Mouse (Mus musculus) heart, embryonic 10.5 days (tissue): ENCODE data around the gene Secisbp2l. TPM values are rescaled to one million over a fixed set of nuclear protein-coding genes. Genes with fewer than 3 reads are reported as not detected.

Source experiments
- DNase-seq: peaks from one replicate; pipeline ENCODE4 v3.0.0-alpha.2; 2017; ENCODE audit warnings: low spot score
- H3K27ac ChIP-seq: fragments of 300-500 bp; sonication (generic); 2 replicates; pipeline ENCODE4 v1.5.1; 2016; ENCODE audit warnings: mild to moderate bottlenecking
- H3K27me3 ChIP-seq: fragments of 300-500 bp; sonication (generic); 2 replicates; pipeline ENCODE4 v1.6.1; 2016; ENCODE audit warnings: mild to moderate bottlenecking; ENCODE audit not compliant: poor library complexity, insufficient read depth, severe bottlenecking
- H3K36me3 ChIP-seq: fragments of 300-500 bp; sonication (generic); 2 replicates; pipeline ENCODE4 v1.6.1; 2016; ENCODE audit warnings: mild to moderate bottlenecking, moderate library complexity
- H3K4me1 ChIP-seq: fragments of 300-500 bp; sonication (generic); 2 replicates; pipeline ENCODE4 v1.6.1; 2016; ENCODE audit warnings: mild to moderate bottlenecking
- H3K4me3 ChIP-seq: fragments of 300-500 bp; sonication (generic); 2 replicates; pipeline ENCODE4 v1.5.1; 2016; ENCODE audit warnings: mild to moderate bottlenecking, moderate library complexity
- H3K9me3 ChIP-seq: fragments of 300-500 bp; sonication (generic); 2 replicates; pipeline ENCODE4 v1.6.1; 2016; ENCODE audit warnings: mild to moderate bottlenecking, moderate library complexity
- WGBS: fragments of 180-500 bp; shearing (Covaris S2); methylation state at CpG from one replicate; pipeline ENCODE4 v1.1.7; 2016; 5-methylcytosine and 5-hydroxymethylcytosine counted together
- polyA plus RNA-seq: library from polyadenylated mRNA; unstranded; fragments of >200 nt; fragmentation: Nextera tagmentation; extraction: Ambion mirVana; gene quantifications from 2 replicates; pipeline ENCODE4 v1.2.1, GENCODE M21; 2016

Gene Secisbp2l
- 12.6 and 15.0 TPM in 2 replicates for polyA plus RNA-seq

GRCm38 (mm10) chr2:125782719-125783109, at the start of gene Secisbp2l:
Gene Secisbp2l, minus strand, starts transcription at chr2:125782870.
- peak within 1 kb of the TSS; percentile 95 for H3K27ac ChIP-seq

GRCm38 (mm10) chr2:125829924-125830323, 47.3 kb upstream of the Secisbp2l start:
- peaks cover 57% of the 10 kb centered on the region for H3K36me3 ChIP-seq
- DNase-seq: no peak
- H3K27me3 ChIP-seq: no peaks in the 10 kb centered on the region
- no peaks in the 10 kb centered on the region for H3K9me3 ChIP-seq
- H3K27ac ChIP-seq: no peak overlapping the region
- H3K4me3 ChIP-seq: no peak overlapping the region
- no peaks in the 10 kb centered on the region for H3K4me1 ChIP-seq
- 91% methylated on average over 2 of the region's 2 CpGs for WGBS

More at GRCm38 (mm10) chr2:125782719-125783109, at the start of gene Secisbp2l:
- Histone ChIP-seq H3K4me1 (peaks cover 14% of the 10 kb centered on the region), H3K36me3 (no peaks in the 10 kb centered on the region), H3K9me3 (no peaks in the 10 kb centered on the region), H3K4me3 (peak within 1 kb of the TSS; percentile 81), H3K27me3 (no peaks in the 10 kb centered on the region)
- 1% methylated on average over 26 of the region's 28 CpGs for WGBS
- DNase-seq: peak; percentile 96

- Histone ChIP-seq H3K4me3 (no peak overlapping the region), H3K27ac (no peak overlapping the region), H3K27me3 (no peaks in the 10 kb centered on the region), H3K4me1 (no peaks in the 10 kb centered on the region), H3K9me3 (no peaks in the 10 kb centered on the region), H3K36me3 (peaks cover 38% of the 10 kb centered on the region)
- no peak for DNase-seq
- 86% methylated on average over 4 of the region's 4 CpGs for WGBS
Observed at GRCm38 (mm10) chr2:125827898-125828297, 45.2 kb upstream of the Secisbp2l start.

GRCm38 (mm10) chr2:125826201-125826600, 43.5 kb upstream of the Secisbp2l start:
- Histone ChIP-seq H3K27me3 (no peaks in the 10 kb centered on the region), H3K4me3 (no peak overlapping the region), H3K27ac (no peak overlapping the region), H3K36me3 (peaks cover 23% of the 10 kb centered on the region; the same call in 1 of the 2 replicates), H3K4me1 (no peaks in the 10 kb centered on the region), H3K9me3 (no peaks in the 10 kb centered on the region)
- 82% methylated on average over 4 of the region's 4 CpGs for WGBS
- DNase-seq: no peak

GRCm38 (mm10) chr2:125820397-125820796, 37.7 kb upstream of the Secisbp2l start:
- Histone ChIP-seq H3K4me3 (no peak overlapping the region), H3K4me1 (no peaks in the 10 kb centered on the region), H3K27ac (no peak overlapping the region), H3K36me3 (no peaks in the 10 kb centered on the region), H3K27me3 (no peaks in the 10 kb centered on the region), H3K9me3 (no peaks in the 10 kb centered on the region)
- WGBS: 87% methylated on average over 4 of the region's 4 CpGs
- DNase-seq: no peak

GRCm38 (mm10) chr2:125813972-125814595, 31.4 kb upstream of the Secisbp2l start:
- no peak for DNase-seq

GRCm38 (mm10) chr2:125811332-125811731, 28.7 kb upstream of the Secisbp2l start:
- Histone ChIP-seq H3K4me1 (no peaks in the 10 kb centered on the region), H3K27ac (no peak overlapping the region), H3K27me3 (no peaks in the 10 kb centered on the region), H3K9me3 (no peaks in the 10 kb centered on the region), H3K36me3 (no peaks in the 10 kb centered on the region), H3K4me3 (no peak overlapping the region)
- DNase-seq: no peak
- 68% methylated on average over 2 of the region's 2 CpGs for WGBS

More at GRCm38 (mm10) chr2:125813972-125814595, 31.4 kb upstream of the Secisbp2l start:
- no peaks in the 10 kb centered on the region for H3K27me3 ChIP-seq
- no peaks in the 10 kb centered on the region for H3K4me1 ChIP-seq
- 76% methylated on average over 9 of the region's 9 CpGs for WGBS
- H3K9me3 ChIP-seq: no peaks in the 10 kb centered on the region
- H3K36me3 ChIP-seq: no peaks in the 10 kb centered on the region
- H3K4me3 ChIP-seq: no peak overlapping the region
- no peak overlapping the region for H3K27ac ChIP-seq

- Histone ChIP-seq H3K4me3 (no peak overlapping the region), H3K4me1 (no peaks in the 10 kb centered on the region), H3K27me3 (no peaks in the 10 kb centered on the region), H3K9me3 (no peaks in the 10 kb centered on the region; the same call in 1 of the 2 replicates), H3K36me3 (no peaks in the 10 kb centered on the region), H3K27ac (no peak overlapping the region)
- DNase-seq: no peak
- 72% methylated on average over 7 of the region's 7 CpGs for WGBS
Observed at GRCm38 (mm10) chr2:125809551-125809950, 26.9 kb upstream of the Secisbp2l start.

- peaks cover 6% of the 10 kb centered on the region for H3K4me1 ChIP-seq
- no peak overlapping the region for H3K27ac ChIP-seq
- WGBS: 58% methylated on average over 1 of the region's 1 CpGs
- H3K36me3 ChIP-seq: no peaks in the 10 kb centered on the region
- no peaks in the 10 kb centered on the region; the same call in 1 of the 2 replicates for H3K9me3 ChIP-seq
- H3K27me3 ChIP-seq: no peaks in the 10 kb centered on the region
- H3K4me3 ChIP-seq: no peak overlapping the region
- no peak for DNase-seq
Observed at GRCm38 (mm10) chr2:125805826-125806225, 23.2 kb upstream of the Secisbp2l start.

GRCm38 (mm10) chr2:125801947-125802346, 19.3 kb upstream of the Secisbp2l start:
- Histone ChIP-seq H3K27me3 (no peaks in the 10 kb centered on the region), H3K9me3 (no peaks in the 10 kb centered on the region; the same call in 1 of the 2 replicates), H3K27ac (no peak overlapping the region), H3K4me3 (no peak overlapping the region), H3K36me3 (no peaks in the 10 kb centered on the region), H3K4me1 (peaks cover 13% of the 10 kb centered on the region)
- no peak for DNase-seq
- 83% methylated on average over 4 of the region's 4 CpGs for WGBS

GRCm38 (mm10) chr2:125801038-125801437, 18.4 kb upstream of the Secisbp2l start:
- peak overlapping the region; percentile 42; the same call in 1 of the 2 replicates for H3K27ac ChIP-seq
- H3K36me3 ChIP-seq: no peaks in the 10 kb centered on the region
- no peaks in the 10 kb centered on the region; the same call in 1 of the 2 replicates for H3K9me3 ChIP-seq
- no peak for DNase-seq
- H3K4me1 ChIP-seq: peaks cover 13% of the 10 kb centered on the region
- no peaks in the 10 kb centered on the region for H3K27me3 ChIP-seq
- 47% methylated on average over 8 of the region's 8 CpGs for WGBS
- H3K4me3 ChIP-seq: no peak overlapping the region

GRCm38 (mm10) chr2:125800428-125800827, 17.8 kb upstream of the Secisbp2l start:
- Histone ChIP-seq H3K4me3 (no peak overlapping the region), H3K9me3 (no peaks in the 10 kb centered on the region), H3K36me3 (no peaks in the 10 kb centered on the region), H3K4me1 (peaks cover 13% of the 10 kb centered on the region), H3K27ac (0 out of 2 replicates have a peak overlapping the region, but pooled peaks have one; percentile 42), H3K27me3 (no peaks in the 10 kb centered on the region)
- WGBS: 43% methylated on average over 4 of the region's 4 CpGs
- DNase-seq: no peak

GRCm38 (mm10) chr2:125797872-125798271, 15.2 kb upstream of the Secisbp2l start:
- no peak for DNase-seq

More at GRCm38 (mm10) chr2:125797872-125798271, 15.2 kb upstream of the Secisbp2l start:
- H3K27me3 ChIP-seq: no peaks in the 10 kb centered on the region
- no peak overlapping the region for H3K27ac ChIP-seq
- no peak overlapping the region for H3K4me3 ChIP-seq
- H3K9me3 ChIP-seq: no peaks in the 10 kb centered on the region
- H3K36me3 ChIP-seq: no peaks in the 10 kb centered on the region
- H3K4me1 ChIP-seq: peaks cover 16% of the 10 kb centered on the region
